Mouse (Mus musculus) ovary, adult 18-20 months (tissue): Measurements from ENCODE around the gene Vmn2r33.
"Not testable (repeated sequence)": the region's sequence is repeated elsewhere in the genome, so short reads cannot be mapped to it uniquely, and the experiment has no call there.

ENCODE experiments used
- DNase-seq: peaks from one replicate; pipeline ENCODE4 v3.0.0; 2022; ENCODE audit warnings: low spot score, mixed read lengths

The Vmn2r33 gene

GRCm38 (mm10) chr7:7566686-7567085 lies at the start of gene Vmn2r33:
Gene Vmn2r33 (minus strand): TSS chr7:7566786.
- DNase-seq: not testable (repeated sequence)
